Mouse (Mus musculus): ENCODE measurements at regions not wholly inside any gene's neighbourhood (a gene's known extent, or its start where the extent isn't known, plus 50 kb on each side); places are given as distances from the start of the nearest gene placed in this dataset.

DNA sequence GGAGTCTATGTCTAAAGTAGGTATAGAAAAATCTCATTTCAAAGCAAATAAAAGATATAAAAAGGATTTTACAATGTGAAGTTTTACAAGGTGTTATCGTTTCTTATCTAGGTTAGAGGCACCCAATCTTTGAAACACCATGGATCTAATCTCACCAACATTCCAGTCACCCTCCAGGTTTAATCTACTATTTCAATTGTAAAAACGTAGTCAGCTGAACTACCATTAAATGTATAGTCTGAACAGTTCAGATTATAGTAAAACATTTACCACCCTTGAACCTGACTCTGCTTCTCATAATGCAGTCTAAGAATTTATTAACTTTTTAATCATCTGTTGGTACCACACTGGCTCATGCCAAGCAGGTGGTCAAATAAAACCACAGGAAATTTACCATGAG, 259.5 kb upstream of the Defb41 start:
- Histone ChIP-seq H3K27ac (no peak overlapping the region), H3K27me3 (no peaks in the 10 kb centered on the region), H3K36me3 (no peaks in the 10 kb centered on the region), H3K9me3 (no peaks in the 10 kb centered on the region), H3K9ac (no peak overlapping the region), H3K4me1 (replicated peaks) (no peaks in the 10 kb centered on the region), H3K4me2 (no peak overlapping the region), H3K4me3 (no peak overlapping the region)
- ATAC-seq (ENCODE audit: low FRiP score) = no peak
- WGBS = 86% methylated on average over 2 of the region's 2 CpGs

GRCm38 (mm10) chr1:18522902-18523301, 258.0 kb upstream of the Defb41 start:
- H3K27me3 ChIP-seq = no peaks in the 10 kb centered on the region
- 78% methylated on average over 2 of the region's 2 CpGs for WGBS
- H3K4me1 ChIP-seq (replicated peaks) = no peaks in the 10 kb centered on the region
- ATAC-seq (ENCODE audit: low FRiP score) = no peak
- no peak overlapping the region for H3K4me3 ChIP-seq
- H3K27ac ChIP-seq = no peak overlapping the region
- H3K9me3 ChIP-seq = no peaks in the 10 kb centered on the region
- H3K9ac ChIP-seq = no peak overlapping the region
- no peak overlapping the region for H3K4me2 ChIP-seq
- H3K36me3 ChIP-seq = no peaks in the 10 kb centered on the region

DNA sequence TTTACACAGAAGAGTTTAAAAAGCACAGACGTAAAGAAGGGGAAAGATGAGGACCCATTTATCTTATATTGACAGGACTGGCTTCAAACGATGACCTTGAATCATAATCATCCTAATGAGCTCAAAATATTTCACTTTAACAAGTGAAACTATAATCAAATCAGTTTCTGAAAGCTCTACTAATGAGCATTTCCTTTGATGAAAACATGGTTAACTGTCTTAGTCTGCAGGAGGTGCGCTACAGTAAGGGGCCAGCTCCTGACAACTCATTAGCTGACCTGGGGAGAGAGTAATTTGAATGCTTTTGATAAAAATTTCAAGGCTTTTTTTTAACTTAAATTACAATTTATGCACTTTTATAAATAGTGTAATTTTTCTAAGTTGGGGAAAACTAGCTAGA, 247.8 kb upstream of the Defb41 start:
- H3K36me3 ChIP-seq = no peaks in the 10 kb centered on the region
- H3K9me3 ChIP-seq = no peaks in the 10 kb centered on the region
- H3K4me3 ChIP-seq = no peak overlapping the region
- H3K9ac ChIP-seq = no peak overlapping the region
- ATAC-seq (ENCODE audit: low FRiP score) = no peak
- H3K27ac ChIP-seq = no peak overlapping the region
- no peaks in the 10 kb centered on the region for H3K4me1 ChIP-seq (replicated peaks)
- no peaks in the 10 kb centered on the region for H3K27me3 ChIP-seq
- 87% methylated on average over 3 of the region's 3 CpGs for WGBS
- no peak overlapping the region for H3K4me2 ChIP-seq

DNA sequence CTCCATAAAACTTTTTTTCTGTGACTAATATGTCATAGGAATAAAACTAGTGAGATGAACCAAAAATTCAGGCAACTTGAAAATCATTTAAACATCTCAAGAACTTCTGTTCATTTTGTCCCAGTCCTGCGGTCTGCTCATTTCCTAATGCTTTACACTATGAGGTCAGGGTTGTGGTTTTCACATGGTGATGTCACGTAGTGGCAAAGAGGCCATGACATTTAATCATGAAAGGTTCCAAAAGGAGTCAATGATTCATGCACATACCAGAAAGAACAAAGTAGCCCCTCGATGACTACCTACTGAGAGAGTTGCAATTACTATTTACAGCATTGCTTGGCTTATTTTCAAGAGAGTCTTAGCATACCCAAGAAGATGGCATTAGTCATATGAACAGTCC, 233.6 kb upstream of the Defb41 start:
- Histone ChIP-seq H3K9me3 (no peaks in the 10 kb centered on the region), H3K4me2 (no peak overlapping the region), H3K4me1 (replicated peaks) (no peaks in the 10 kb centered on the region), H3K9ac (no peak overlapping the region), H3K36me3 (no peaks in the 10 kb centered on the region), H3K4me3 (no peak overlapping the region), H3K27ac (no peak overlapping the region), H3K27me3 (no peaks in the 10 kb centered on the region)
- 85% methylated on average over 3 of the region's 3 CpGs for WGBS
- no peak for ATAC-seq (ENCODE audit: low FRiP score)

DNA sequence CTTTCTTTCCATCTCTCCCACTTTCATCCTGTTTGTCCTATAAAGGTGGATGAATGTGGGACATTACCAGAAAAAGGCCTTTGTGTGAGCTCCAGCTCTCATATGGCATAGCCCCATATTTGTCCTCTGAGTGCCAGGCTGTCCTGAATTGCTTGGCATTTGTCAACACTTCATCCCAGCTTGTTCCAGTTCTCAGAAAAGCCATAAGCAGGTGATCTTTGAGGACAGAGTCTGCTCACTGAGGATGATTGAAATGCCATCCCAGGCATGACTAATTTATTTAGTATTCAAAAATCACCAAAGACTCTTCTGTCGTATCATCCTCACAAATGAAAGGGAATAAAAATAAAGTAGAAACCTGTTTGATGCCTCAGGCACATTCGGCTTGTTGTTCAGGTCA, 203.6 kb upstream of the Defb41 start:
- no peaks in the 10 kb centered on the region for H3K9me3 ChIP-seq
- H3K4me3 ChIP-seq = no peak overlapping the region
- H3K9ac ChIP-seq = no peak overlapping the region
- H3K27me3 ChIP-seq = no peaks in the 10 kb centered on the region
- no peak overlapping the region for H3K27ac ChIP-seq
- 71% methylated on average over 2 of the region's 2 CpGs for WGBS
- H3K4me1 ChIP-seq (replicated peaks) = peaks cover under 1% of the 10 kb centered on the region
- no peak for ATAC-seq (ENCODE audit: low FRiP score)
- no peaks in the 10 kb centered on the region for H3K36me3 ChIP-seq
- no peak overlapping the region for H3K4me2 ChIP-seq

DNA sequence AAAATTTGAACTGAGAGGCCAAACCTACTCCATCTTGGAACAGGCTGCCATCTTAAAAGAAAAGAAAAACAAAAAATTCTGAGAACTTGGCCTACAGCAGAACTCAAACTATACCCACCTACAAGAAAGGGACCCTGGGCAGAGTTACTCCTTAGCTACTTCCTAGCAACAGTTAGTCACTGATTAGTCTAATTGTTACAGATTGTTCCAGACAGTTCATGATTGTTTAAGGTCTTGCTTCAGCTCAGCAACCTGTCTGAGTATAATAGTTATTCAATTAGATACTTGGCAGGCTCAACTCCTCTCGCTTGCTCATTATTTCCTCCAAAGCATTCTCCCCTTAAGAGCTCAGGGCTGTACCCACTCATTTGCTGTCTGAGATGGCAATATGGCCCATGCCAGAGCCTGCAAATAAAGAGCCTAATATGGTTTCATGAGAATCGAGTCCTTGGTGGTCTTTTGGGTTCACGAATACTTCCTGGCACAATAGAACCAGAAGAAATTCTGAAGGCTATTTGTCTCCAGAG, 200.4 kb upstream of the Defb41 start:
- Histone ChIP-seq H3K9me3 (no peaks in the 10 kb centered on the region), H3K9ac (no peak overlapping the region), H3K36me3 (no peaks in the 10 kb centered on the region), H3K4me2 (no peak overlapping the region), H3K4me1 (replicated peaks) (peaks cover 10% of the 10 kb centered on the region), H3K4me3 (no peak overlapping the region), H3K27me3 (no peaks in the 10 kb centered on the region), H3K27ac (no peak overlapping the region)
- 77% methylated on average over 3 of the region's 3 CpGs for WGBS
- no peak for ATAC-seq (ENCODE audit: low FRiP score)

DNA sequence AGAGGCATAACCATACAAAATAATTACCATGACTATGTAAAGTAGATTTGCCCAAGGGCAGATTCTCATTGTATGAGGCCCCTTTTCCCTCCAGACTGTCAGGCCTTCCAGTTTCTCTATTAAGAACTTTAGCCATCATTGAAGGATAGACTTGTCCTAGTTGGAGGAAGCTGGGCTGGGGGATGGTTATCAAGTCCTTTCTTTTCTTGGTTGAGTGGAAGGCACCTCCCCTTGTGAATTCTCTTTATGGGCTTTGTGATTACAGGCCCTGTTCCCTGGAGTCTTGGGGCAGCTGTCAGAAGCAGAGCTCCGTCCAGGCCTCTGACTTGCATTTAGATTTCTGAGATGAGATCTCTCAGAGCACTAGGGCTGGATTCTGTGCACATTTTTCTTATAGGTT, 198.3 kb upstream of the Defb41 start:
- WGBS = 16% methylated on average over 1 of the region's 1 CpGs
- Histone ChIP-seq H3K9ac (no peak overlapping the region), H3K4me1 (replicated peaks) (peaks cover 10% of the 10 kb centered on the region), H3K9me3 (no peaks in the 10 kb centered on the region), H3K27me3 (no peaks in the 10 kb centered on the region), H3K27ac (no peak overlapping the region), H3K36me3 (no peaks in the 10 kb centered on the region), H3K4me2 (no peak overlapping the region), H3K4me3 (no peak overlapping the region)
- peak; percentile 73 for ATAC-seq (ENCODE audit: low FRiP score)

DNA sequence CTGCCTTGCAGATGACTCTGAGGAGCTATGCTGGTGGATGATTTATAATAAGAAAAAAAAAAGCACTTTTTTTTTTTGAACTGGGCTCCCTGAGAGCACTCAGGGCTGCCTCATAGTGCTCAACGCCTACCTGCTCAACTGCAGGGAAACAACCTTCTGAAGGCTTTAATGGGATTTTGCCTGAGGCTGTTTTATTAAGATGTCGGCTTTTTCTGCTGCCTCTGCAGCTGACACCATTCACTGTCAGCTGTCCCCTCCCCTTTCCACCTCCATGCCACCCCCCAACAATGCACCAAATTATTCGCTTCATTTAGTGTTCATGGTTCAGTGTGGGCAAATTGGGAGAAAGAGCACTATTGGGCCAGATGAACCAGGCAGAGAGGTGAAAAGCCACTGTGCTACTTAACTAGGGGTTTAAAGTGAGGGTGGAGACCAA, 151.4 kb upstream of the Defb41 start:
- Histone ChIP-seq H3K27ac (peak overlapping the region; percentile 66), H3K36me3 (no peaks in the 10 kb centered on the region), H3K27me3 (no peaks in the 10 kb centered on the region), H3K4me1 (replicated peaks) (peaks cover 10% of the 10 kb centered on the region), H3K4me2 (no peak overlapping the region), H3K9ac (0 out of 2 replicates have a peak overlapping the region, but pooled peaks have one; percentile 44), H3K4me3 (no peak overlapping the region), H3K9me3 (no peaks in the 10 kb centered on the region)
- peak; percentile 89 for ATAC-seq (ENCODE audit: low FRiP score)
- 15% methylated on average over 3 of the region's 3 CpGs for WGBS

- Histone ChIP-seq H3K9me3 (no peaks in the 10 kb centered on the region), H3K4me3 (no peak overlapping the region), H3K4me2 (no peak overlapping the region), H3K9ac (peak overlapping the region; percentile 44; the same call in 1 of the 2 replicates), H3K27me3 (no peaks in the 10 kb centered on the region), H3K4me1 (replicated peaks) (peaks cover 10% of the 10 kb centered on the region), H3K27ac (peak overlapping the region; percentile 66), H3K36me3 (no peaks in the 10 kb centered on the region)
- 10% methylated on average over 2 of the region's 2 CpGs for WGBS
- peak; percentile 50 for ATAC-seq (ENCODE audit: low FRiP score)
Observed at GRCm38 (mm10) chr1:18415879-18416278, 150.9 kb upstream of the Defb41 start.

- ATAC-seq (ENCODE audit: low FRiP score) = no peak
- H3K27me3 ChIP-seq = no peaks in the 10 kb centered on the region
- H3K9ac ChIP-seq = no peak overlapping the region
- no peaks in the 10 kb centered on the region for H3K9me3 ChIP-seq
- H3K4me1 ChIP-seq (replicated peaks) = peaks cover 10% of the 10 kb centered on the region
- no peak overlapping the region for H3K4me3 ChIP-seq
- 66% methylated on average over 2 of the region's 2 CpGs for WGBS
- no peaks in the 10 kb centered on the region for H3K36me3 ChIP-seq
- no peak overlapping the region for H3K27ac ChIP-seq
- H3K4me2 ChIP-seq = no peak overlapping the region
Observed at GRCm38 (mm10) chr1:18412746-18413145, 147.8 kb upstream of the Defb41 start.

DNA sequence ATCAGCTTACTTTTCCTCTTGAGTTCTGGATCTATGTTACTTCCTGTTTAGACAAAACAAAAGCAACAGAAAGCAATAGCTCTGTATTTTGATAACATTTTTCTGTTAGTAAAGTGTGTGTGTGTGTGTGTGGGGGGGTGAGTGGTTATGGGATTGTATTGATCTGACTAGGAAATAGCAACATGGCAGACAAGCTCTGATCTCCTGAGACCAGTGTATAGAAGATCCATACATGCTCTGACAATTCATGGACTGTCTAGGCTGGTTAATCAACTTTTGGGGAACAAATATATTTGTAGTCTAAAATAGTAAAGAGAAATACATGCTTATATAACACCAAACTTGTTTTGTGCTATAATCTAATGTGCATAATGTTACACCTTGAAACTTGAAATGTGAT, 124.7 kb upstream of the Defb41 start:
- no peak; the same call in 1 of the 2 replicates for ATAC-seq (ENCODE audit: low FRiP score)
- no peak overlapping the region for H3K9ac ChIP-seq
- H3K9me3 ChIP-seq = no peaks in the 10 kb centered on the region
- no peak overlapping the region for H3K4me2 ChIP-seq
- H3K4me3 ChIP-seq = no peak overlapping the region
- H3K27me3 ChIP-seq = no peaks in the 10 kb centered on the region
- H3K36me3 ChIP-seq = no peaks in the 10 kb centered on the region
- no peak overlapping the region for H3K27ac ChIP-seq
- H3K4me1 ChIP-seq (replicated peaks) = no peaks in the 10 kb centered on the region

DNA sequence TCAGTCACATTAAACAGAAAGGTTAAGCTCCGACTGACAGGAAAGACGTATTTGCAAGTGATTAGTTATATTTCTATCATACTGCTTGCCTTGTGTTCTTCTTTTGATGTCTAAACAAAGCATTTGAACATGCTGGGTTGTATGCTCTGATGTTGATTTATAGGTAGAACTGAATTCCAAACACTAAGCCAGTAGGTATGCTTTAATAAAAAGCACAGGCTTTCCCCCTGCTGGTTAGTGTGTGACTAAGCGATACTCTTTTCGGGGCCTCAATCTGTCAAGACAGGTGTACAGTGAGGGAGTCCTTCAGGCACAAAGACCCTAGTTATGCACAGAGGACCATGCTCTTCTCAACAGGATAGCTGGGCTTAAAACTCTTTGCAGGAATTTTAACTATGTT, 119.1 kb upstream of the Defb41 start:
- H3K9ac ChIP-seq = no peak overlapping the region
- H3K9me3 ChIP-seq = no peaks in the 10 kb centered on the region

GRCm38 (mm10) chr1:18359951-18360731, 95.2 kb upstream of the Defb41 start:
- no peaks in the 10 kb centered on the region for H3K36me3 ChIP-seq
- WGBS = 64% methylated on average over 9 of the region's 9 CpGs
- H3K4me2 ChIP-seq = no peak overlapping the region
- no peak overlapping the region for H3K9ac ChIP-seq
- no peak for ATAC-seq (ENCODE audit: low FRiP score)
- no peaks in the 10 kb centered on the region for H3K27me3 ChIP-seq
- no peaks in the 10 kb centered on the region for H3K4me1 ChIP-seq (replicated peaks)
- H3K4me3 ChIP-seq = no peak overlapping the region
- no peaks in the 10 kb centered on the region for H3K9me3 ChIP-seq
- no peak overlapping the region for H3K27ac ChIP-seq

More for the DNA sequence above, 119.1 kb upstream of the Defb41 start:
- H3K4me1 ChIP-seq (replicated peaks) = no peaks in the 10 kb centered on the region
- no peaks in the 10 kb centered on the region for H3K27me3 ChIP-seq
- H3K36me3 ChIP-seq = no peaks in the 10 kb centered on the region
- no peak overlapping the region for H3K4me2 ChIP-seq
- 72% methylated on average over 4 of the region's 4 CpGs for WGBS
- no peak for ATAC-seq (ENCODE audit: low FRiP score)
- no peak overlapping the region for H3K4me3 ChIP-seq
- no peak overlapping the region for H3K27ac ChIP-seq

Data from hindbrain, embryonic 13.5 days (tissue).